Mouse (Mus musculus) granulocyte monocyte progenitor cell, adult 5-6 weeks (primary cell): ENCODE results near the gene Pyy. TPM values are rescaled to one million over a fixed set of nuclear protein-coding genes. Genes with fewer than 3 reads are reported as not detected.

Source experiments
- total RNA-seq, 2 experiments: library from RNA; stranded (forward) in 1 of 2; stranded (reverse) in 1 of 2; fragments of 200-712, 200-1000 nt in 1 of 2; fragments of >200 nt in 1 of 2; fragmentation: Nextera tagmentation in 1 of 2; gene quantifications; 2 replicates each; pipeline ENCODE4 v1.2.3; 2014 to 2017

Pyy gene
- total RNA-seq, 2 experiments from 2014 or later, result not detected

Other genes with a start within 250 kb of the Pyy start
- gene Meox1, start 213.5 kb downstream of the Pyy start, total RNA-seq (2014; fragmentation: Nextera tagmentation), result not detected in 2 replicates
- not detected in 2 replicates for gene Meox1, start 213.5 kb downstream of the Pyy start, total RNA-seq (2017)
- not detected in 2 replicates for gene Sost, start 140.8 kb downstream of the Pyy start, total RNA-seq (2014; fragmentation: Nextera tagmentation)
- gene Sost, start 140.8 kb downstream of the Pyy start, total RNA-seq (2017), result not detected in 2 replicates
- not detected in 2 replicates for gene Cfap97d1, start 123.6 kb downstream of the Pyy start, total RNA-seq (2014; fragmentation: Nextera tagmentation)
- gene Cfap97d1, start 123.6 kb downstream of the Pyy start, total RNA-seq (2017), result not detected in 2 replicates
- 3.9 and 4.3 TPM in 2 replicates for gene Dusp3, start 120.8 kb downstream of the Pyy start, total RNA-seq (2014; fragmentation: Nextera tagmentation)
- gene Dusp3, start 120.8 kb downstream of the Pyy start, total RNA-seq (2017), result 0.95 and 1.1 TPM in 2 replicates
- gene Mpp3, start 79.4 kb downstream of the Pyy start, total RNA-seq (2014; fragmentation: Nextera tagmentation), result not detected in 2 replicates
- not detected in 2 replicates for gene Mpp3, start 79.4 kb downstream of the Pyy start, total RNA-seq (2017)
- gene Cd300lg, start 66.3 kb downstream of the Pyy start, total RNA-seq (2014; fragmentation: Nextera tagmentation), result 0.26 and 1.1 TPM in 2 replicates
- gene Cd300lg, start 66.3 kb downstream of the Pyy start, total RNA-seq (2017), result 0.36 and 2.0 TPM in 2 replicates
- gene Mpp2, start 19.3 kb downstream of the Pyy start, total RNA-seq (2014; fragmentation: Nextera tagmentation), result not detected in 2 replicates
- gene Mpp2, start 19.3 kb downstream of the Pyy start, total RNA-seq (2017), result 0.04 TPM in 1 of 2 replicates, not detected in the other
- not detected in 2 replicates for gene Ppy, start 6.5 kb downstream of the Pyy start, total RNA-seq (2014; fragmentation: Nextera tagmentation)
- not detected in 2 replicates for gene Ppy, start 6.5 kb downstream of the Pyy start, total RNA-seq (2017)
- not detected in 2 replicates for gene Nags, start 37.7 kb upstream of the Pyy start, total RNA-seq (2014; fragmentation: Nextera tagmentation)
- 0.04 TPM in 1 of 2 replicates, not detected in the other for gene Nags, start 37.7 kb upstream of the Pyy start, total RNA-seq (2017)
- 11.8 and 19.4 TPM in 2 replicates for gene Tmem101, start 48.6 kb upstream of the Pyy start, total RNA-seq (2014; fragmentation: Nextera tagmentation)
- gene Tmem101, start 48.6 kb upstream of the Pyy start, total RNA-seq (2017), result 14.8 and 32.0 TPM in 2 replicates
- gene Lsm12, start 77.5 kb upstream of the Pyy start, total RNA-seq (2014; fragmentation: Nextera tagmentation), result 109 and 123 TPM in 2 replicates
- gene Lsm12, start 77.5 kb upstream of the Pyy start, total RNA-seq (2017), result 67.6 and 77.7 TPM in 2 replicates
- 144 TPM in 2 replicates for gene G6pc3, start 81.8 kb upstream of the Pyy start, total RNA-seq (2014; fragmentation: Nextera tagmentation)
- gene G6pc3, start 81.8 kb upstream of the Pyy start, total RNA-seq (2017), result 61.1 and 61.6 TPM in 2 replicates
- 28.5 and 33.5 TPM in 2 replicates for gene Hdac5, start 122.3 kb upstream of the Pyy start, total RNA-seq (2014; fragmentation: Nextera tagmentation)
- gene Hdac5, start 122.3 kb upstream of the Pyy start, total RNA-seq (2017), result 15.8 and 26.3 TPM in 2 replicates
- 26.7 and 28.6 TPM in 2 replicates for gene BC030867, start 141.1 kb upstream of the Pyy start, total RNA-seq (2014; fragmentation: Nextera tagmentation)
- 5.6 and 8.6 TPM in 2 replicates for gene BC030867, start 141.1 kb upstream of the Pyy start, total RNA-seq (2017)
- 1.1 and 3.4 TPM in 2 replicates for gene Asb16, start 160.9 kb upstream of the Pyy start, total RNA-seq (2014; fragmentation: Nextera tagmentation)
- 0.17 and 0.31 TPM in 2 replicates for gene Asb16, start 160.9 kb upstream of the Pyy start, total RNA-seq (2017)
- gene Tmub2, start 177.1 kb upstream of the Pyy start, total RNA-seq (2014; fragmentation: Nextera tagmentation), result 22.7 and 34.6 TPM in 2 replicates
- gene Tmub2, start 177.1 kb upstream of the Pyy start, total RNA-seq (2017), result 17.2 and 32.6 TPM in 2 replicates
- 20.0 and 28.7 TPM in 2 replicates for gene Atxn7l3, start 188.8 kb upstream of the Pyy start, total RNA-seq (2014; fragmentation: Nextera tagmentation)
- gene Atxn7l3, start 188.8 kb upstream of the Pyy start, total RNA-seq (2017), result 20.0 and 27.1 TPM in 2 replicates
- gene Ubtf, start 211.9 kb upstream of the Pyy start, total RNA-seq (2014; fragmentation: Nextera tagmentation), result 56.3 and 73.8 TPM in 2 replicates
- 148 and 164 TPM in 2 replicates for gene Ubtf, start 211.9 kb upstream of the Pyy start, total RNA-seq (2017)